Mouse (Mus musculus) thymus, postnatal 25 days (tissue): Measurements from ENCODE around the gene Cep131.

ENCODE experiments used
- DNase-seq: peaks from one replicate; pipeline ENCODE4 v3.0.0; 2022

Cep131 gene

GRCm38 (mm10) chr11:120086702-120087152, at the start of gene Cep131:
Cep131 (minus strand) TSS chr11:120086827.
- DNase-seq, result peak; percentile 99

GRCm38 (mm10) chr11:120136195-120136594, 49.6 kb upstream of the Cep131 start:
- DNase-seq, result no peak

GRCm38 (mm10) chr11:120134847-120135530, 48.4 kb upstream of the Cep131 start:
- DNase-seq, result no peak

GRCm38 (mm10) chr11:120134148-120134547, 47.5 kb upstream of the Cep131 start:
- DNase-seq, result no peak

GRCm38 (mm10) chr11:120129281-120129680, 42.7 kb upstream of the Cep131 start:
- DNase-seq, result no peak

GRCm38 (mm10) chr11:120126845-120127244, 40.2 kb upstream of the Cep131 start:
- DNase-seq, result no peak

- no peak for DNase-seq
These were observed 35.5 kb upstream of the Cep131 start for GRCm38 (mm10) chr11:120122126-120122525.

GRCm38 (mm10) chr11:120120642-120121420, 34.2 kb upstream of the Cep131 start:
- DNase-seq, result peak; percentile 37

- no peak for DNase-seq
These were observed 33.4 kb upstream of the Cep131 start for GRCm38 (mm10) chr11:120119936-120120541.

- no peak for DNase-seq
These were observed 32.5 kb upstream of the Cep131 start for GRCm38 (mm10) chr11:120119108-120119507.

- no peak for DNase-seq
These were observed 31.0 kb upstream of the Cep131 start for GRCm38 (mm10) chr11:120117626-120118025.

- no peak for DNase-seq
These were observed 28.0 kb upstream of the Cep131 start for GRCm38 (mm10) chr11:120114488-120115215.

- DNase-seq, result no peak
These were observed 25.5 kb upstream of the Cep131 start for GRCm38 (mm10) chr11:120112136-120112535.

- peak; percentile 65 for DNase-seq
These were observed 24.4 kb upstream of the Cep131 start for GRCm38 (mm10) chr11:120111033-120111432.

GRCm38 (mm10) chr11:120110554-120110953, 23.9 kb upstream of the Cep131 start:
- DNase-seq, result no peak

GRCm38 (mm10) chr11:120109558-120110210, 23.1 kb upstream of the Cep131 start:
- no peak for DNase-seq

- DNase-seq, result no peak
These were observed 21.2 kb upstream of the Cep131 start for GRCm38 (mm10) chr11:120107796-120108195.

GRCm38 (mm10) chr11:120107026-120107425, 20.4 kb upstream of the Cep131 start:
- no peak for DNase-seq

- DNase-seq, result no peak
These were observed 16.9 kb upstream of the Cep131 start for GRCm38 (mm10) chr11:120103431-120103997.

- DNase-seq, result peak; percentile 72
These were observed 14.4 kb upstream of the Cep131 start for GRCm38 (mm10) chr11:120101036-120101435.

GRCm38 (mm10) chr11:120098588-120099511, 12.2 kb upstream of the Cep131 start, which contains the start of the genes Tepsin and Ndufaf8:
Tepsin (minus strand) TSS chr11:120098731.
Ndufaf8 (plus strand) TSS chr11:120098928.
- DNase-seq, result peak; percentile 100
